Mouse (Mus musculus): ENCODE data around the gene Rufy2. TPM values are rescaled to one million over a fixed set of nuclear protein-coding genes. Genes with fewer than 3 reads are reported as not detected.

Rufy2 gene
- total RNA-seq, 2 experiments from 2014 or later, result 79.6 to 103 TPM

- intact Hi-C loops (cut with DNase I), result no loop called here
- DNase-seq (ENCODE audit: low spot score in 2 of 2), result no peak
These were observed 31.5 kb downstream of the Rufy2 start for GRCm38 (mm10) chr10:63011556-63011955.

GRCm38 (mm10) chr10:63013476-63013875 lies 33.5 kb downstream of the Rufy2 start:
- DNase-seq (ENCODE audit: low spot score in 2 of 2), result no peak
- intact Hi-C loops (cut with DNase I), result no loop called here

- intact Hi-C loops (cut with DNase I), result no loop called here
- DNase-seq (ENCODE audit: low spot score in 2 of 2), result no peak
These were observed 34.1 kb downstream of the Rufy2 start for GRCm38 (mm10) chr10:63014168-63014567.

- DNase-seq (ENCODE audit: low spot score in 2 of 2), result no peak
- intact Hi-C loops (cut with DNase I), result no loop called here
These were observed 39.3 kb downstream of the Rufy2 start for GRCm38 (mm10) chr10:63019304-63019703.

GRCm38 (mm10) chr10:63021702-63022101 lies 41.7 kb downstream of the Rufy2 start:
- DNase-seq (ENCODE audit: low spot score in 2 of 2), result no peak
- intact Hi-C loops (cut with DNase I), result loop anchor here (10.0 kb wide), 1 partner anchor 83 kb away; no protein-coding TSS in a partner anchor

- intact Hi-C loops (cut with DNase I), result loop anchor here (10.0 kb wide), 1 partner anchor 82 kb away; no protein-coding TSS in a partner anchor
These were observed 42.6 kb downstream of the Rufy2 start for GRCm38 (mm10) chr10:63022541-63023120.

GRCm38 (mm10) chr10:63023121-63023748 lies 43.2 kb downstream of the Rufy2 start:
- DNase-seq (ENCODE audit: low spot score in 2 of 2), result peak; percentile 64 to 68
- intact Hi-C loops (cut with DNase I), result loop anchor here (10.0 kb wide), 1 partner anchor 82 kb away; no protein-coding TSS in a partner anchor

More at GRCm38 (mm10) chr10:63022541-63023120, 42.6 kb downstream of the Rufy2 start:
- DNase-seq (ENCODE audit: low spot score in 2 of 2), result peak in 1 of 2 experiments; percentile 24

GRCm38 (mm10) chr10:63023749-63024579 lies 43.9 kb downstream of the Rufy2 start, which contains the start of the genes Hnrnph3 and Pbld2:
Gene Hnrnph3, minus strand, starts transcription at chr10:63024217.
Gene Pbld2, plus strand, starts transcription at chr10:63024315.
- intact Hi-C loops (cut with DNase I), result loop anchor here (10.0 kb wide), 1 partner anchor 81 kb away; no protein-coding TSS in a partner anchor
- peak; percentile 99 for DNase-seq (ENCODE audit: low spot score in 2 of 2)

GRCm38 (mm10) chr10:63024580-63024910 lies 44.5 kb downstream of the Rufy2 start:
- DNase-seq (ENCODE audit: low spot score in 2 of 2), result no peak
- intact Hi-C loops (cut with DNase I), result loop anchor here (10.0 kb wide), 1 partner anchor 80 kb away; no protein-coding TSS in a partner anchor

GRCm38 (mm10) chr10:63025016-63025415 lies 45.0 kb downstream of the Rufy2 start:
- intact Hi-C loops (cut with DNase I), result loop anchor here (10.0 kb wide), 1 partner anchor 80 kb away; no protein-coding TSS in a partner anchor
- no peak for DNase-seq (ENCODE audit: low spot score in 2 of 2)

- no peak for DNase-seq (ENCODE audit: low spot score in 2 of 2)
- intact Hi-C loops (cut with DNase I), result loop anchor here (10.0 kb wide), 1 partner anchor 79 kb away; no protein-coding TSS in a partner anchor
These were observed 45.5 kb downstream of the Rufy2 start for GRCm38 (mm10) chr10:63025491-63026011.

- intact Hi-C loops (cut with DNase I), result loop anchor here (10.0 kb wide), 1 partner anchor 79 kb away; no protein-coding TSS in a partner anchor
- no peak for DNase-seq (ENCODE audit: low spot score in 2 of 2)
These were observed 46.3 kb downstream of the Rufy2 start for GRCm38 (mm10) chr10:63026156-63026794.

- DNase-seq (ENCODE audit: low spot score in 2 of 2), result no peak
- intact Hi-C loops (cut with DNase I), result loop anchor here (10.0 kb wide), 1 partner anchor 78 kb away; no protein-coding TSS in a partner anchor
These were observed 46.8 kb downstream of the Rufy2 start for GRCm38 (mm10) chr10:63026795-63027160.

GRCm38 (mm10) chr10:63027376-63028161 lies 47.5 kb downstream of the Rufy2 start:
- no peak for DNase-seq (ENCODE audit: low spot score in 2 of 2)
- intact Hi-C loops (cut with DNase I), result loop anchor here (10.0 kb wide), 1 partner anchor 77 kb away; no protein-coding TSS in a partner anchor

- intact Hi-C loops (cut with DNase I), result loop anchor here (10.0 kb wide), 1 partner anchor 76 kb away; no protein-coding TSS in a partner anchor
- no peak for DNase-seq (ENCODE audit: low spot score in 2 of 2)
These were observed 48.4 kb downstream of the Rufy2 start for GRCm38 (mm10) chr10:63028396-63028795.

GRCm38 (mm10) chr10:63032267-63032666 lies 52.2 kb downstream of the Rufy2 start:
- intact Hi-C loops (cut with DNase I), result no loop called here
- no peak for DNase-seq (ENCODE audit: low spot score in 2 of 2)

GRCm38 (mm10) chr10:63032956-63033355 lies 52.9 kb downstream of the Rufy2 start:
- intact Hi-C loops (cut with DNase I), result no loop called here
- DNase-seq (ENCODE audit: low spot score in 2 of 2), result no peak

- intact Hi-C loops (cut with DNase I), result no loop called here
- DNase-seq (ENCODE audit: low spot score in 2 of 2), result no peak
These were observed 58.7 kb downstream of the Rufy2 start for GRCm38 (mm10) chr10:63038571-63039320.
